Mouse (Mus musculus): Measurements from ENCODE around the gene Iqgap2. TPM values are rescaled to one million over a fixed set of nuclear protein-coding genes. Genes with fewer than 3 reads are reported as not detected.

Gene Iqgap2
- polyA plus RNA-seq, 1 experiment from 2014 or later = 5.2 TPM

DNA sequence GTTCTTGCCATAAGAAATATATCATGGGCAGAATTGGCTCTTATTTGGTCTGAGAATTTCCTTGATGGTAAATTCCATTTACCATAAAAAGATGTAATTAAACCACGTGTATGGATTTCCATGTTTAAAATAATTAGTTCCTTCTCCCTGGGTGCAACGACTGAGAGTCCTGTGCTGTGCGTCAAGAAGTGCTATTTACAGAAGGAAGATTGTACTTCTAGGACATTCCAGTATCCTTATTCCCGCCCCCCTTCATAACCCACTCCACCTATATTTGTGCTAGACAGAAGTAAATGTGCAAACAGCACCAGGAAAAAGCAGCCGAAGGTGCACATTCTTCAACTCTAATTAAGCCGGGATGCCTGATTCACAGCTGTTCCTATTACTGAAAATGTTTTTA, 65.5 kb downstream of the Iqgap2 start:
- no peaks in the 10 kb centered on the region for H3K4me1 ChIP-seq (replicated peaks; ENCODE audit: control insufficient read depth, insufficient read depth, low read length)
- H3K27me3 ChIP-seq (ENCODE audit: control insufficient read depth, insufficient read depth, low read depth, low read length) = no peaks in the 10 kb centered on the region
- H3K4me2 ChIP-seq (ENCODE audit: low read depth, low read length) = no peak overlapping the region
- H3K9ac ChIP-seq (ENCODE audit: low read length) = no peak overlapping the region
- H3K36me3 ChIP-seq (ENCODE audit: control insufficient read depth, insufficient read depth, low read length) = no peaks in the 10 kb centered on the region
- 50% methylated on average over 6 of the region's 6 CpGs for WGBS
- no peak overlapping the region for H3K4me3 ChIP-seq (ENCODE audit: low read length)
- no peak overlapping the region for H3K27ac ChIP-seq (ENCODE audit: low read length)
- ATAC-seq (ENCODE audit: low read depth) = no peak
- H3K9me3 ChIP-seq (ENCODE audit: control insufficient read depth, low read length) = no peaks in the 10 kb centered on the region

DNA sequence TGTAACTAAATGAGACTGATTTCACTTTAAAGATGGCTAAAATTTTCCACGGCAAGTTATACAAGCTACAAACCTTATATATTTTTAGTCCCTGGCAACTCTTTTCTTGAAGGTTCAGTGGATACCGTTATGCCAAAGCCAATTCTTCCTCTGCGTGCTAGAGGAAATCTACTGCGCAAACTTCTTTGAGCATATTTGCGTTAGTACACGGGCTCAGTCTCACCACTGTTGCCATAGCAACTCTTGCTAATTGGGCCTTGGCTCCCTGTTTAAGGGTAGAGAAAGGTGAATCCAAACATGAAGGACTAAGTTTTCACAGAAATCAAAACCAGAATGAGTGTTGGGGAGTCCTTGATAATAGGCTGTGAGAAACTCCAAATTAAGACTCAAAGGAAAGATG, 68.8 kb downstream of the Iqgap2 start:
- Histone ChIP-seq H3K4me3 (ENCODE audit: low read length) (no peak overlapping the region), H3K36me3 (ENCODE audit: control insufficient read depth, insufficient read depth, low read length) (no peaks in the 10 kb centered on the region), H3K9ac (ENCODE audit: low read length) (no peak overlapping the region), H3K4me1 (replicated peaks; ENCODE audit: control insufficient read depth, insufficient read depth, low read length) (no peaks in the 10 kb centered on the region), H3K27me3 (ENCODE audit: control insufficient read depth, insufficient read depth, low read depth, low read length) (no peaks in the 10 kb centered on the region), H3K9me3 (ENCODE audit: control insufficient read depth, low read length) (no peaks in the 10 kb centered on the region), H3K27ac (ENCODE audit: low read length) (no peak overlapping the region), H3K4me2 (ENCODE audit: low read depth, low read length) (no peak overlapping the region)
- 62% methylated on average over 6 of the region's 6 CpGs for WGBS
- no peak for ATAC-seq (ENCODE audit: low read depth)

DNA sequence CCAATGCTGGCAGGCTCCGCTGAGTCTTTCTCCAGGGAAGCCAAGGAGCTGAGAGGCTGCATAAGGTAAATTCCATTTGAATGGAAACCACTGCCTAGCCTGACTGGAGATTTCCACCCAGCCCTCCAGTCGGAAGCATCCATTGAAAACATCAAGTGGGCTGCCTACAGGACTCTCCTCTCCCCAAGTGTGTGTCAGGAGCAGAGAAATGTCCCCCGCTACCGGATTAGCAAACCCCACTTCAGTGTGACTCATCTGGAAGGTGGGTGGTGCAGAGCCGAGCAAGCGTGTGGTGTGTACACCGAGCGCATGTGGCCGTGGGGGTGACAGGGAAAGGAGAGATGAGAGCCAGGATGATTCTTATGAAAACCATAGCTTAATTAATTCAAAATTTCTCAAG, 71.7 kb downstream of the Iqgap2 start:
- Histone ChIP-seq H3K36me3 (ENCODE audit: control insufficient read depth, insufficient read depth, low read length) (no peaks in the 10 kb centered on the region), H3K27me3 (ENCODE audit: control insufficient read depth, insufficient read depth, low read depth, low read length) (no peaks in the 10 kb centered on the region), H3K4me3 (ENCODE audit: low read length) (no peak overlapping the region), H3K4me2 (ENCODE audit: low read depth, low read length) (no peak overlapping the region), H3K27ac (ENCODE audit: low read length) (no peak overlapping the region), H3K4me1 (replicated peaks; ENCODE audit: control insufficient read depth, insufficient read depth, low read length) (no peaks in the 10 kb centered on the region), H3K9me3 (ENCODE audit: control insufficient read depth, low read length) (no peaks in the 10 kb centered on the region), H3K9ac (ENCODE audit: low read length) (no peak overlapping the region)
- no peak for ATAC-seq (ENCODE audit: low read depth)
- WGBS = 77% methylated on average over 9 of the region's 9 CpGs

DNA sequence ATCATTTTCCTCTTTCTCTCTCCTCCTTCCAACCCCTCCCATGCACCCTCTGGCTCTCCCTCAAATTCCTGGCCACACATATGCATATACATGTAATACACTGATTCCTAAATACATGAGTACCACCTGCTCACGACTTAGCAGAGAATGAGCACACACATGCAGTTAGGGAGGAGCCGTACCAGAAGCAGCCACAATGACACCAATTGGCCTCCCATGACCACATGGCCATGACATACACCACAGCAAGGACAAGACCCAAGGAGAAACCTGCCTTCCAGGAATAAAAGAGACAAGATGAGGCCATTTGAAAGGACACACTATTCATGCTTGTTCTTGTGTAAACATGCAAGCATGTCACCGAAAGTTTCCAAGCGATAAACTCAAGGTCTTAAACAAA, 72.8 kb downstream of the Iqgap2 start:
- H3K4me2 ChIP-seq (ENCODE audit: low read depth, low read length) = no peak overlapping the region
- no peak overlapping the region for H3K27ac ChIP-seq (ENCODE audit: low read length)
- ATAC-seq (ENCODE audit: low read depth) = no peak
- no peaks in the 10 kb centered on the region for H3K4me1 ChIP-seq (replicated peaks; ENCODE audit: control insufficient read depth, insufficient read depth, low read length)
- 79% methylated on average over 4 of the region's 4 CpGs for WGBS
- H3K27me3 ChIP-seq (ENCODE audit: control insufficient read depth, insufficient read depth, low read depth, low read length) = no peaks in the 10 kb centered on the region
- no peaks in the 10 kb centered on the region for H3K36me3 ChIP-seq (ENCODE audit: control insufficient read depth, insufficient read depth, low read length)
- H3K9me3 ChIP-seq (ENCODE audit: control insufficient read depth, low read length) = no peaks in the 10 kb centered on the region
- H3K4me3 ChIP-seq (ENCODE audit: low read length) = no peak overlapping the region
- H3K9ac ChIP-seq (ENCODE audit: low read length) = no peak overlapping the region

DNA sequence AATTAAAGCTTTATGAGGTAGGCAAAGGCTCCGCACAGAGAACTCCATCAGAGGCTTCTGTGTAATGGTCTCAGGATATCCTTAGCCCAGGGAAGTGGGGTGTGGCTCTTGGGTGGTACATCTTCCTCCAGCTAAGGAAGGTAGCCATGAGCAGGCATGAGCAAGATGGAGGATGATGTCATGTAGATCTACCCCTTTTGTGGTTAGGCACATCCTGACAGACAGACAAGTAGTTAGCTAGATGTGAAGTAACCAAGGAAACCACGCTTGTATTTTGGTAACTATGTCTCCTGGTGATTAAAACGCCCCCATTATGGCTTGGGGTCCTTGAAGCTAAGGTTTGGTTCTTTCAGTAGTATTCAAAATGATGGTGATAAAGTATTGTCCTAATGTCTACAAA, 78.1 kb downstream of the Iqgap2 start:
- H3K4me3 ChIP-seq (ENCODE audit: low read length) = no peak overlapping the region
- no peak overlapping the region for H3K4me2 ChIP-seq (ENCODE audit: low read depth, low read length)
- H3K36me3 ChIP-seq (ENCODE audit: control insufficient read depth, insufficient read depth, low read length) = no peaks in the 10 kb centered on the region
- H3K27ac ChIP-seq (ENCODE audit: low read length) = no peak overlapping the region
- H3K27me3 ChIP-seq (ENCODE audit: control insufficient read depth, insufficient read depth, low read depth, low read length) = no peaks in the 10 kb centered on the region; the same call in 1 of the 2 replicates
- ATAC-seq (ENCODE audit: low read depth) = no peak
- H3K9me3 ChIP-seq (ENCODE audit: control insufficient read depth, low read length) = no peaks in the 10 kb centered on the region
- 84% methylated on average over 3 of the region's 3 CpGs for WGBS
- H3K4me1 ChIP-seq (replicated peaks; ENCODE audit: control insufficient read depth, insufficient read depth, low read length) = no peaks in the 10 kb centered on the region
- H3K9ac ChIP-seq (ENCODE audit: low read length) = no peak overlapping the region

DNA sequence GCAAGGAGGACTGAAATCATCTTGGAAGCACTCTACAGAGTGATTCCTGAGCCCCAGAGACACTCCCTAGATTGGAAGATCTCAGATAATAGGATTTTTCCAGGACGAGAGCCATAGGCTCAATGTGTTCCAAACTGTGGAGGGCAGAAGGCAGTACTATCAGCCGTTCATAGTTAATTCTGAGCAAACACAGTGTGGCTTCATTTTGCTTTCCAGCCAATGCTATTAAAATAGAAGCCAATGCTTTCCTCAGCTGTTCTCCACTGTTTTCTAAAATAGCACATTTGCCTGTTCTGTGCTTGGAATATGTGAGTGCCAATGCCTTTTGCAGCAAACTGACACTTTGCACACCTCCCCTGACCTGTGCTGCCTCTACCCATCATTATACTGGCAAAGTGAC, 80.9 kb downstream of the Iqgap2 start:
- Histone ChIP-seq H3K27me3 (ENCODE audit: control insufficient read depth, insufficient read depth, low read depth, low read length) (no peaks in the 10 kb centered on the region; the same call in 1 of the 2 replicates), H3K36me3 (ENCODE audit: control insufficient read depth, insufficient read depth, low read length) (no peaks in the 10 kb centered on the region), H3K9ac (ENCODE audit: low read length) (no peak overlapping the region), H3K4me1 (replicated peaks; ENCODE audit: control insufficient read depth, insufficient read depth, low read length) (peaks cover 2% of the 10 kb centered on the region; the same call in 1 of the 2 replicates), H3K9me3 (ENCODE audit: control insufficient read depth, low read length) (no peaks in the 10 kb centered on the region), H3K4me3 (ENCODE audit: low read length) (no peak overlapping the region), H3K27ac (ENCODE audit: low read length) (no peak overlapping the region), H3K4me2 (ENCODE audit: low read depth, low read length) (no peak overlapping the region)
- 76% methylated on average over 2 of the region's 2 CpGs for WGBS
- no peak for ATAC-seq (ENCODE audit: low read depth)

DNA sequence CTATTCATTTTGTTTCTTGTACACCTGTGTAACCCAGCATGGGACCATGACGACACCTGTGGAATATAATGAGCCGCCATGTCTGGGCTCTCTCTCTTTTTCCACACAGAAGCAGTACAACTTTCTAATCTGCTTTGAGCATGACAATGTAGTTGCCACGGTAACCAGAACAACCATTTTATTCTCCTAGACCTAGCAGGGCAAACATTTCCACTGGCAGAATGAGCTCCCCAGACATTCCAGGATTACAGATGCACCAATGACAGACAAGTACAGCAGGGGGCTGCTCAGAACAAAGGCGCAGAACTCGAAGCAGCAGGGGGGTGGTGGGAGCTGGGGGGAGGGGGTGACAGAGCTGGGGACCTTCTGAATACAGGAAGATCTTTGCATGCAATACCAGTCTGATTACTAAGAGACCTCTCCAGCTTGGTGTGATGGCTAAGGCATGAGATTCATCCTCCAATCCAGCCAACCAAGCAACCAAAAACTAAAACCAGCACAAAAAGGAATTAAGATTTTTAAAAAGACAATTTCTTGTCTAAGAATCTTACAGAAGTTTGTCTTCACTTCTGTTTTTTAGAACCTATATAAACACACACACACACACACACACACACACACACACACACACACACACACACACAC, 84.5 kb downstream of the Iqgap2 start:
- 0 out of 2 replicates have a peak, but pooled peaks have one; percentile 23 for ATAC-seq (ENCODE audit: low read depth)

DNA sequence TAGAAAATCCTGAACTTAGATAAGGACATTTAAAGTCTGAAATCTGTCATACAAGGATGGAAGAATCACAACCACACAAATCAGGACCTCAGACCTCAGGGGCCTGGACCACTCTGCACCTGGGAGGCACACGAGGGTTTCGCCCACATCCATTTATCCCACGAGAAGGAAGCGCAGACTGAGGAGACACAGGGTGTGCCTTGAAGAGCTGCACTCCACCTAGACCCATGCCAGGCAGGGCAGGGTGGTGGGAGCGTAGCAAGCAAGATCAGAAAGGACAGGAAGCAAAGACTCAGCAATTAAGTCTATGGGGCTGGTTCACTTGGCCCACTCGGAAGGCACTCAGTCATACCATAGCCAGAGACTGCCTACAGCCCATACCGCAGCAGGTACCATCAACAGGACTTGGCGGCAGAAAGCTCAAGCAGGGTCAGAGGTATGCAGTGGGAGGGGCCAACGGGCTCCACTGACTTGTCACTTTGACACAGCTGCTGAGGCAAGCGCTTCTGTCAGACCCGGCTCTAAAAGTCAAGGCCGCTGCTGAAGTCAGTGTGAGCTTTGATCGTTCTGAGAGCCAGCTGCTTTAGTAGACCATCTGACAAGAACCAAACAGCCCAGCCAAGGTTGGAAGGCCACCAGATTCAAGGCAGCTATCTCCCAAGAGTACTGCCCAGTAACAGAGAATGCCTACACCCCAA, 86.1 kb downstream of the Iqgap2 start:
- H3K27me3 ChIP-seq (ENCODE audit: control insufficient read depth, insufficient read depth, low read depth, low read length) = no peaks in the 10 kb centered on the region; the same call in 1 of the 2 replicates
- H3K9me3 ChIP-seq (ENCODE audit: control insufficient read depth, low read length) = no peaks in the 10 kb centered on the region
- no peak overlapping the region for H3K4me2 ChIP-seq (ENCODE audit: low read depth, low read length)
- no peak overlapping the region for H3K4me3 ChIP-seq (ENCODE audit: low read length)
- H3K36me3 ChIP-seq (ENCODE audit: control insufficient read depth, insufficient read depth, low read length) = no peaks in the 10 kb centered on the region
- WGBS = 41% methylated on average over 13 of the region's 13 CpGs
- H3K9ac ChIP-seq (ENCODE audit: low read length) = no peak overlapping the region
- ATAC-seq (ENCODE audit: low read depth) = peak; percentile 62
- no peak overlapping the region for H3K27ac ChIP-seq (ENCODE audit: low read length)
- H3K4me1 ChIP-seq (replicated peaks; ENCODE audit: control insufficient read depth, insufficient read depth, low read length) = peaks cover 4% of the 10 kb centered on the region; the same call in 1 of the 2 replicates

More for the DNA sequence above, 84.5 kb downstream of the Iqgap2 start:
- Histone ChIP-seq H3K9me3 (ENCODE audit: control insufficient read depth, low read length) (no peaks in the 10 kb centered on the region), H3K36me3 (ENCODE audit: control insufficient read depth, insufficient read depth, low read length) (no peaks in the 10 kb centered on the region), H3K27me3 (ENCODE audit: control insufficient read depth, insufficient read depth, low read depth, low read length) (no peaks in the 10 kb centered on the region; the same call in 1 of the 2 replicates), H3K4me1 (replicated peaks; ENCODE audit: control insufficient read depth, insufficient read depth, low read length) (peaks cover 4% of the 10 kb centered on the region; the same call in 1 of the 2 replicates), H3K27ac (ENCODE audit: low read length) (no peak overlapping the region), H3K4me2 (ENCODE audit: low read depth, low read length) (no peak overlapping the region), H3K9ac (ENCODE audit: low read length) (no peak overlapping the region), H3K4me3 (ENCODE audit: low read length) (no peak overlapping the region)
- 29% methylated on average over 5 of the region's 5 CpGs for WGBS

DNA sequence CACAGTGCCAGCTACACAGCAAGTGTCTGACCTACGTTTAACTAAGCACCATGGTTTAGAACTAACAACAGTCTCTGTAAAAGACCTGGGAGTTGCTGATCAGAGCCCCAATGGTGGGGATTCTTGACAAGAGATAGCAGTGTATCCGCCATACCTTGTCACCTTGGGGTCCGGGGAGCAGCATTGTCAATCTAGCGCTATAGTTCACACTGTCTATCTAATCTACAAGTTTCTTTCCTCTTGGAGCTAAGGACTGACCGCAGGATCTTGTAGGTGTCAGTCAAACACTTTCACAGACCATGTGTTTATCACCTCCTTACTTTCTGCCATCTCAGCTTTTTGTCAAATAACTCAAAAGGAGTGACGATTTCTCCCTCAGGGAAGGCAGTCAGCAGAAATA, 87.6 kb downstream of the Iqgap2 start:
- Histone ChIP-seq H3K9ac (ENCODE audit: low read length) (no peak overlapping the region), H3K4me2 (ENCODE audit: low read depth, low read length) (no peak overlapping the region), H3K27me3 (ENCODE audit: control insufficient read depth, insufficient read depth, low read depth, low read length) (no peaks in the 10 kb centered on the region), H3K4me1 (replicated peaks; ENCODE audit: control insufficient read depth, insufficient read depth, low read length) (peaks cover 4% of the 10 kb centered on the region; the same call in 1 of the 2 replicates), H3K9me3 (ENCODE audit: control insufficient read depth, low read length) (no peaks in the 10 kb centered on the region), H3K4me3 (ENCODE audit: low read length) (no peak overlapping the region), H3K36me3 (ENCODE audit: control insufficient read depth, insufficient read depth, low read length) (no peaks in the 10 kb centered on the region), H3K27ac (ENCODE audit: low read length) (no peak overlapping the region)
- WGBS = 74% methylated on average over 6 of the region's 6 CpGs
- ATAC-seq (ENCODE audit: low read depth) = no peak
